Mouse (Mus musculus) hindbrain, embryonic 13.5 days (tissue): Measurements from ENCODE around the gene Cbarp. TPM values are rescaled to one million over a fixed set of nuclear protein-coding genes. Genes with fewer than 3 reads are reported as not detected.
"Not testable (repeated sequence)": the region's sequence is repeated elsewhere in the genome, so short reads cannot be mapped to it uniquely, and the experiment has no call there.

Experiments used
- ATAC-seq: fragments of 200-750 bp; cut with Nextera tagmentation; 2 replicates; pipeline ENCODE4 v1.8.0; 2017; ENCODE audit warnings: moderate TSS enrichment; ENCODE audit not compliant: low FRiP score
- H3K27ac ChIP-seq: fragments of 300-500 bp; sonication (generic); 2 replicates; pipeline ENCODE4 v1.5.1; 2015; ENCODE audit warnings: inconsistent platforms, mild to moderate bottlenecking, moderate library complexity
- H3K27me3 ChIP-seq: fragments of 300-500 bp; sonication (generic); 2 replicates; pipeline ENCODE4 v1.6.1; 2015; ENCODE audit warnings: mild to moderate bottlenecking, inconsistent platforms
- H3K36me3 ChIP-seq: fragments of 300-500 bp; sonication (generic); 2 replicates; pipeline ENCODE4 v1.6.1; 2015; ENCODE audit warnings: mild to moderate bottlenecking, inconsistent platforms
- H3K4me1 ChIP-seq: fragments of 300-500 bp; sonication (generic); replicated peaks from 2 replicates; pipeline ENCODE4 v1.6.1; 2015; ENCODE audit warnings: inconsistent platforms
- H3K4me2 ChIP-seq: fragments of 300-500 bp; sonication (generic); 2 replicates; pipeline ENCODE4 v1.6.1; 2015; ENCODE audit warnings: inconsistent platforms, mild to moderate bottlenecking, moderate library complexity
- H3K4me3 ChIP-seq: fragments of 300-500 bp; sonication (generic); 2 replicates; pipeline ENCODE4 v1.5.1; 2015; ENCODE audit warnings: mild to moderate bottlenecking, inconsistent platforms
- H3K9ac ChIP-seq: fragments of 300-500 bp; sonication (generic); 2 replicates; pipeline ENCODE4 v1.6.1; 2015; ENCODE audit warnings: mild to moderate bottlenecking, inconsistent platforms
- H3K9me3 ChIP-seq: fragments of 300-500 bp; sonication (generic); 2 replicates; pipeline ENCODE4 v1.6.1; 2016; ENCODE audit warnings: inconsistent platforms
- WGBS: fragments of 180-500 bp; shearing (Covaris S2); methylation state at CpG from one replicate; pipeline ENCODE4 v1.1.7; 2015; 5-methylcytosine and 5-hydroxymethylcytosine counted together
- polyA plus RNA-seq: library from polyadenylated mRNA; unstranded; fragments of >200 nt; fragmentation: Nextera tagmentation; extraction: Ambion mirVana; gene quantifications from 2 replicates; pipeline ENCODE4 v1.2.1, GENCODE M21; 2015

The Cbarp gene
- polyA plus RNA-seq, 1 experiment from 2014 or later, result 57.4 TPM

GRCm38 (mm10) chr10:80168038-80168661, 27.5 kb upstream of the Cbarp start:
- H3K9me3 ChIP-seq, result no peaks in the 10 kb centered on the region
- peaks cover 77% of the 10 kb centered on the region for H3K4me1 ChIP-seq
- peak overlapping the region; percentile 100 for H3K27ac ChIP-seq
- peak overlapping the region; percentile 91 for H3K4me3 ChIP-seq
- peak overlapping the region; percentile 100 for H3K9ac ChIP-seq
- peaks cover 28% of the 10 kb centered on the region for H3K36me3 ChIP-seq
- under 1% methylated on average over 42 of the region's 48 CpGs for WGBS
- peak overlapping the region; percentile 74 for H3K4me2 ChIP-seq
- ATAC-seq, result peak; percentile 38
- 0 out of 2 replicates have a peak, but pooled peaks cover under 1% of the 10 kb centered on the region for H3K27me3 ChIP-seq

DNA sequence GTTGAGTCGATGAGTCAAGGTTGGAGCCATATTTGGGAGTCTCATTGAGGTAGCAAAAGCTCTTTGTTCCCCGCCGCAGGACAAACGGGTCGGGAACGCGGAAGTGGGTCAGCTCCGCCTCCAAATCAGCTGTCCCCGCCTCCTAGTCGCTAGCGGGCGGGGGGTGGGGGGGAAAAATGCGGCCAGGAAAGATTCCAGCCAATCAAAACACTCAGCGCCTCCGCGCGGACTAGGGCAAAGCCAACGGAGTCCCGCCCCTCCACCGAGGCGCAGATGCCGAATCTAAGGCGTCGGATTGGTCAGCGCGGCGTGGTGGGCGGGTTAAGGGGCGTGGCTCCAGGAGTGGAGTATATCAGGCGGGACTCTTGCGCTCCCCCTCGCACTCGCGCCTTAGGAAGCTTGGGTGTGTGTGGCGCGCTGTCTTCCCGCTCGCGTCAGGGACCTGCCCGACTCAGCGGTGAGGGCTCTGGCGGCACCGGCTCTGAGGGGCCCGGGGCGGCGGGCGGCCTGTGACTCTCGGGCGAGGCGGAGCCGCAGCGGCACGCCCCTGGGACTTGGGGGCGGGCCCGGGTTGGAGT, 26.9 kb upstream of the Cbarp start:
- Histone ChIP-seq H3K9ac (peak overlapping the region; percentile 100), H3K4me3 (peak overlapping the region; percentile 91), H3K36me3 (peaks cover 28% of the 10 kb centered on the region), H3K4me2 (peak overlapping the region; percentile 74), H3K9me3 (no peaks in the 10 kb centered on the region), H3K27me3 (0 out of 2 replicates have a peak, but pooled peaks cover 5% of the 10 kb centered on the region), H3K4me1 (peaks cover 73% of the 10 kb centered on the region), H3K27ac (peak overlapping the region; percentile 100)
- ATAC-seq, result peak; percentile 90
- under 1% methylated on average over 55 of the region's 55 CpGs for WGBS

- ATAC-seq, H3K9me3 ChIP-seq, H3K27me3 ChIP-seq: not testable (repeated sequence)
- Histone ChIP-seq H3K27ac (peak overlapping the region; percentile 100), H3K36me3 (peaks cover 15% of the 10 kb centered on the region), H3K9ac (peak overlapping the region; percentile 75), H3K4me3 (peak overlapping the region; percentile 42), H3K4me1 (peaks cover 67% of the 10 kb centered on the region), H3K4me2 (peak overlapping the region; percentile 75)
- WGBS, result 82% methylated on average over 4 of the region's 4 CpGs
Observed at GRCm38 (mm10) chr10:80166136-80166535, 25.5 kb upstream of the Cbarp start.

DNA sequence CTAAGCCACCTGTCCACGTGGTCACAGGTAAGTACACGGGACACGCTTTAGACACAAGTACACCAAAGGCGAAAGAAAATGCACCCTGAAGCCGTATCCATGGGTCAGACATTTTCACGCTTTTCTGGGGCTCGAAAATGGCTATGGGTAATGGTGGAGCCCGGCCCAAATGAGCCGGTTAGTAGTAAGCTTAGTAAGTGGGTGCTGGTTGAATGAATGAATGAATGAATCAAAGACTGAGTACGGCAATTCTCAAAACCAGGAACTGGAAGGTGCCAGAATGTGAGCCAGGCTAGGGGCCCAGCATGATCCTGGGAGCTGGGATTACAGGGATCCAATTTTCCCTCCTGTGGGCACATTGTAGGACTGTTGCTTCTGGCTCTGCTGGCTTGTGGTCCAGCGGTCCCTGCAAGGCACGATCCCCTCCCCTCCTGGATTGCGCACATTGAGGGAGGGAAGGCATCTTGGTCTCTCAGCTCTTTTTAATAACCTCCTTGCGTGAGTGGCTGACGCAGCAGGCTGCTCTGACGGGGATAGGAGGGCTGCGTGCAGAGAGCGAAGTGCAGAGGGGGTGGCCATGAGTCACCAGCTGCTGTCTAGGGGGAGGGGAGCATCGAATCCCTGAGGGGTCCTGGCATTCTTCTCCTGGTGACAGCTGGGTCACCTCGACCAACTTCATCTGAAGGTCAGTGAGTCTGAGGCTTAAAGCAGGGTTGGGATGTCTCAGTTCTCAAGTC, 24.9 kb upstream of the Cbarp start, which contains the start of gene Cirbp:
Cirbp (plus strand) TSS at position 594 of the 737 bp plus-strand sequence.
- no peak for ATAC-seq

DNA sequence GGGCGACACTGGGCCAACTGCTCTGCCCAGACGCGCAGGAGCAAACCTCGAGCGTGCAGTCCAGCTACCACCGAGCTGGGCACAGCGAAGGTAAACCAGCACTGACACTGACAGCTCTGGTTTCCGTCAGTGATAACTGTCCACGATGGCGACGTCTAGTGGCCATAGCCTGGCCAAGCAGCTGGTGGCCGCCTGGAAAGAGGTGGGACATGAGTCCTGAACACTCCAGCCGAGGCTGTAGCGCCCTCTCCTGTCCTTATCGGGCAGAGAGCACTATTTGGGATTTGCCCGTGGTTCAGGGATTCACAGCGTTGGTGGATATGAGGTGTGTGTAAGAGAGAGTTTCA, 24.3 kb upstream of the Cbarp start:
- Histone ChIP-seq H3K4me2 (peak overlapping the region; percentile 75), H3K9ac (peak overlapping the region; percentile 75), H3K9me3 (no peaks in the 10 kb centered on the region), H3K27me3 (0 out of 2 replicates have a peak, but pooled peaks cover 5% of the 10 kb centered on the region), H3K4me1 (peaks cover 69% of the 10 kb centered on the region), H3K4me3 (peak overlapping the region; percentile 42), H3K27ac (peak overlapping the region; percentile 100), H3K36me3 (peaks cover 4% of the 10 kb centered on the region)
- WGBS, result 0% methylated on average over 17 of the region's 17 CpGs
- peak; percentile 33 for ATAC-seq

More for the DNA sequence above, 24.9 kb upstream of the Cbarp start, which contains the start of gene Cirbp:
- peak within 1 kb of the TSS; percentile 100 for H3K27ac ChIP-seq
- H3K9ac ChIP-seq, result peak within 1 kb of the TSS; percentile 75
- peak within 1 kb of the TSS; percentile 91 for H3K4me3 ChIP-seq
- H3K4me2 ChIP-seq, result peak within 1 kb of the TSS; percentile 75
- H3K4me1 ChIP-seq, result peaks cover 69% of the 10 kb centered on the region
- no peaks in the 10 kb centered on the region for H3K9me3 ChIP-seq
- H3K27me3 ChIP-seq, result 0 out of 2 replicates have a peak, but pooled peaks cover 5% of the 10 kb centered on the region
- H3K36me3 ChIP-seq, result peaks cover 10% of the 10 kb centered on the region
- WGBS, result 15% methylated on average over 20 of the region's 20 CpGs

DNA sequence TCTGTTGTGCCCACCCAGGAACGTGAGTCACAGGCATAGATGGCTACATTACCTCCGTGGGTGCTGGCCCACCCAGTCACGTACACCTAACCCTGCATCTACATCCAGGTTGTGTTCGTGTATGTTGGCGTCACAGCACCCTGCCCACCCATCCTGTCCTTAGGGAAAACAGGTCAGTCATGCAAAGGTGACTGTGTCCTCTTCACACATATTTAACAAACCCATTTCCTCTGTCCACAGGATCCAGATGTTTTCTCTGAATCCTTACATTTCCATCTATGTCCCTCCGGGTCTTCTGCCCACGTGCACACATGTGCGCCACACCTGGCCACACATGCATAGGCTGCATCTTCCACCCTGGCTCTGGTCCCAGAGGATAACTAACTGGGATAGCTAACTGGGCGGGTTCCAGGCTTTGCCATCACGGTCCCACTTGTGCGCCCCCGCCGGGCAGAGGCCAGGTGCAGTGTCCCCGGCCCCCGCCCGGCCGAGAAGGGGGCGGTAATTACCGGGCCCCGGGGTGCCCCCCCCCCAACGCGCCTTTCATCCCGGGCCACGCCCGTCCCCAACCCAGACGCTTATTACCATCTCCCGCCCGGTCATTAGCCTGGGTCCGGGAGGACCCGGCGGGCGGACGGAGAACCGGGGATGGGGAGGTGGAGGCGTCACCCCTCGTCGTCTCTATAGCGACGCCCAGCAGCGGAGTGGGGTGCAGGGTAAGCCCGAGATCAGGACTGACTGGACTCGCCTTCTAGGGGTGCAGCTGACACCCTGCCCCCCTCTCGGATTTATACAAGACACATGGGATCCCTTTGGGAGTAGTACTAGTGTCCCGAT, 23.7 kb upstream of the Cbarp start:
- Histone ChIP-seq H3K4me3 (peak overlapping the region; percentile 42), H3K36me3 (no peaks in the 10 kb centered on the region), H3K4me2 (peak overlapping the region; percentile 75), H3K27me3 (0 out of 2 replicates have a peak, but pooled peaks cover 5% of the 10 kb centered on the region), H3K27ac (peak overlapping the region; percentile 100), H3K4me1 (peaks cover 66% of the 10 kb centered on the region), H3K9me3 (no peaks in the 10 kb centered on the region), H3K9ac (peak overlapping the region; percentile 75)
- ATAC-seq, result peak; percentile 0; the same call in 1 of the 2 replicates
- WGBS, result 10% methylated on average over 44 of the region's 44 CpGs

- ATAC-seq, result no peak
- H3K9ac ChIP-seq, result peak overlapping the region; percentile 75
- H3K4me3 ChIP-seq, result no peak overlapping the region
- peak overlapping the region; percentile 75 for H3K4me2 ChIP-seq
- H3K27me3 ChIP-seq, result 0 out of 2 replicates have a peak, but pooled peaks cover 5% of the 10 kb centered on the region
- H3K4me1 ChIP-seq, result peaks cover 66% of the 10 kb centered on the region
- no peaks in the 10 kb centered on the region for H3K36me3 ChIP-seq
- H3K27ac ChIP-seq, result no peak overlapping the region
- WGBS, result 75% methylated on average over 8 of the region's 8 CpGs
- H3K9me3 ChIP-seq, result no peaks in the 10 kb centered on the region
Observed at GRCm38 (mm10) chr10:80163721-80164120, 23.1 kb upstream of the Cbarp start.

DNA sequence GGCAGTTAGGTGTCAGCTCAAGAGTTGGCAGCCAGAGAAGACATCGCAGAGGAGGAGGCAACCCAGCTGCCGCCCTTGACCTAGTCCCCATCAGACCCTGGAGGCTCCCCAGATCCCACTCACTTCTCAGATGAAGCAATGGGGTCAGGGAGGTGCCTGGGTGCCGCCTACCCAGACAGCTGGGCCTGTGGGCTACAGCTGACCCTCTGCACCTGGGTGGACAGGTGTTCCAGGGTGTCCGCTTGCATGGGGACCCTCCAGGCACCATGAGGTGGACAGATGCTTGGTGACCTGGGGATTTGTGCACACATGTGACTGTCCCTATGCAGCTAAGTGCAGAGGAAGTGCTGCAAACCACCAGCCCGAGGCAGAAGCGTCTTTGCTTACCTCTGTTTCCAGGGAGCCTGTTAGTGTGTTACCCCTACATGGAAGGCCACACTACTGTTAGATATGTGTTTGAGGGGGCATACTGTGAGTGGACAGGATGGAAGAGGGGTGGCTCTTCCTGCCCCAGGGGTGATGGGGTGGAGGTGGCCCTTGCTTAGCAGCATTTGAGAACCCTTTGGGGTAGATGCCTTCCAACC, 22.2 kb upstream of the Cbarp start:
- ATAC-seq, result no peak
- WGBS, result 77% methylated on average over 6 of the region's 6 CpGs
- H3K4me3 ChIP-seq, result no peak overlapping the region
- H3K4me1 ChIP-seq, result peaks cover 71% of the 10 kb centered on the region
- H3K9ac ChIP-seq, result peak overlapping the region; percentile 29; the same call in 1 of the 2 replicates
- H3K27ac ChIP-seq, result no peak overlapping the region
- 0 out of 2 replicates have a peak, but pooled peaks cover 5% of the 10 kb centered on the region for H3K27me3 ChIP-seq
- H3K4me2 ChIP-seq, result no peak overlapping the region
- H3K9me3 ChIP-seq, result no peaks in the 10 kb centered on the region
- H3K36me3 ChIP-seq, result no peaks in the 10 kb centered on the region

DNA sequence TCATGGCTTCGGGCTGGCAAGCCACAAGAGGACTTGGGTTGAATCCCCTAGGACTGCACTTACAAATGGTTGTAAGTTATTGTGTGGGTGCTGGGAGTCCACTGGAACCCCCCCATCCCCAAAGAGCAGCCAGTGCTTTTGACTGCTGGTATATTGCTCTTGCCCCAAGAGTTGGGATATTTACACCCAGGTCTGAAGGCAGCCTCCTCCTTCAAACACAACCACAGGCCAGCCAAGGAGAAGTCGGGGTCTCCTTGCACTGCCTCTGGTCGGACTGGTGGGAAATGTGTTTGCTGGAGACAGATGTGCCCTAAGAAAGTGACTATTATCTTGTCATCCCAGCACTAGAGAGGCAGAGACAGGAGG, 21.6 kb upstream of the Cbarp start:
- 0 out of 2 replicates have a peak overlapping the region, but pooled peaks have one; percentile 94 for H3K27ac ChIP-seq
- H3K4me1 ChIP-seq, result peaks cover 76% of the 10 kb centered on the region
- WGBS, result 77% methylated on average over 3 of the region's 3 CpGs

DNA sequence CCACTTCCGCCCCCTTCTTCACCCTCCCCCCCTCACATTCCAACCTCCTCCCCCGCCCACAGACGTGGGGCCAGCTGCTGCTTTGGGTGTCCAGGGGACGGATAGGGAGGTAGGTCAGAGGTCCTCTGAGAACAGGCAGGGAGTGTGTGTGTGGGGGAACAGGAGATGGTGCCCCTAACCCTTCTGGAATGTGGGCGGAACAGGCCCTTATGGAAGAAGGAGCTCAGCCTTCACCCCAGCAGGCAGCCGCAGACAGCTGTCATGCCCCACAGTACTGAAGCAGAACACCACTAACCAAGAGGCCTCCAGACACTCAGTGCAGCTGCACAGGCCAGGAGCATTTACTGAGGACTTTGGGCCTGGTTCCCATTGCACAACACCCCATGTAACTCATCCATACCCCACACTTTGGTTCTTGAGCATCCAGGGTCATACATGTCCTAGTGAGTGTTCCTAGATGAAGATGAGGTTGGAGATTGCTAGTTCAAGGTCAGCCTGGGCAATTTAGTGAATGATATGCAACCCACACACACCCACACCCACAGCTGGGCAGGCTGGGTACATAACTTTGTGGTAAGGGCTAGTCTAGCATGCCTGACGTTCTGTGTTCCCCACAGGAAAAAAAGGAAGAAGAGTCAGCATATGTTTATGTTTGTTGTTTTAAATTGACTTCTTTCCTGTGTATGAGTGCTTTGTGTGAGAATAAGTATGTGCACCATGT, 21.0 kb upstream of the Cbarp start:
- Histone ChIP-seq H3K9me3 (no peaks in the 10 kb centered on the region), H3K27me3 (0 out of 2 replicates have a peak, but pooled peaks cover 5% of the 10 kb centered on the region), H3K4me2 (peak overlapping the region; percentile 70), H3K36me3 (peaks cover 10% of the 10 kb centered on the region), H3K9ac (no peak overlapping the region; the same call in 1 of the 2 replicates), H3K4me3 (no peak overlapping the region), H3K27ac (peak overlapping the region; percentile 94), H3K4me1 (peaks cover 76% of the 10 kb centered on the region)
- ATAC-seq, result no peak
- 17% methylated on average over 6 of the region's 7 CpGs for WGBS

More for the DNA sequence above, 21.6 kb upstream of the Cbarp start:
- ATAC-seq, result no peak
- Histone ChIP-seq H3K9me3 (no peaks in the 10 kb centered on the region), H3K4me2 (no peak overlapping the region), H3K9ac (peak overlapping the region; percentile 29; the same call in 1 of the 2 replicates), H3K27me3 (0 out of 2 replicates have a peak, but pooled peaks cover 5% of the 10 kb centered on the region), H3K36me3 (peaks cover 5% of the 10 kb centered on the region), H3K4me3 (no peak overlapping the region)
